Mouse (Mus musculus) heart, embryonic 11.5 days (tissue): ENCODE data around the gene Cela3b. TPM values are rescaled to one million over a fixed set of nuclear protein-coding genes. Genes with fewer than 3 reads are reported as not detected.

Experiments used
- ATAC-seq: fragments of 200-750 bp; cut with Nextera tagmentation; replicated peaks from 2 replicates; pipeline ENCODE4 v1.8.0; 2017; ENCODE audit warnings: moderate library complexity; ENCODE audit not compliant: insufficient number of reproducible peaks, low FRiP score, low TSS enrichment
- H3K27ac ChIP-seq: fragments of 300-500 bp; sonication (generic); 2 replicates; pipeline ENCODE4 v1.5.1; 2014; ENCODE audit warnings: mild to moderate bottlenecking, low read depth, low read length
- H3K27me3 ChIP-seq: fragments of 300-500 bp; sonication (generic); 2 replicates; pipeline ENCODE4 v1.6.1; 2014; ENCODE audit warnings: mild to moderate bottlenecking, low read length, mixed read lengths; ENCODE audit not compliant: control insufficient read depth, insufficient read depth
- H3K36me3 ChIP-seq: fragments of 300-500 bp; sonication (generic); 2 replicates; pipeline ENCODE4 v1.6.1; 2014; ENCODE audit warnings: mild to moderate bottlenecking, low read length, moderate library complexity, mixed read lengths; ENCODE audit not compliant: control insufficient read depth, insufficient read depth
- H3K4me1 ChIP-seq: fragments of 300-500 bp; sonication (generic); 2 replicates; pipeline ENCODE4 v1.6.1; 2014; ENCODE audit warnings: low read length; ENCODE audit not compliant: control insufficient read depth, insufficient read depth
- H3K4me2 ChIP-seq: fragments of 300-500 bp; sonication (generic); 2 replicates; pipeline ENCODE4 v1.6.1; 2014; ENCODE audit warnings: mild to moderate bottlenecking, moderate library complexity
- H3K4me3 ChIP-seq: fragments of 300-500 bp; sonication (generic); 2 replicates; pipeline ENCODE4 v1.5.1; 2014; ENCODE audit warnings: low read depth, low read length
- H3K9ac ChIP-seq: fragments of 300-500 bp; sonication (generic); 2 replicates; pipeline ENCODE4 v1.6.1; 2014; ENCODE audit warnings: mild to moderate bottlenecking, low read depth, low read length, moderate library complexity
- H3K9me3 ChIP-seq: fragments of 300-500 bp; sonication (generic); replicated peaks from 2 replicates; pipeline ENCODE4 v1.6.1; 2016; ENCODE audit warnings: low read length; ENCODE audit not compliant: control insufficient read depth
- WGBS: fragments of 180-500 bp; shearing (Covaris S2); extraction: QIAGEN DNeasy Blood & Tissue Kit; methylation state at CpG from one replicate; pipeline ENCODE4 v1.1.7; 2014; ENCODE audit not compliant: insufficient replicate concordance; 5-methylcytosine and 5-hydroxymethylcytosine counted together
- polyA plus RNA-seq: library from polyadenylated mRNA; unstranded; fragments of >200 nt; fragmentation: Nextera tagmentation; extraction: Ambion mirVana; gene quantifications from 2 replicates; pipeline ENCODE4 v1.2.1, GENCODE M21; 2014

Cela3b gene
- polyA plus RNA-seq = not detected in 2 replicates

DNA sequence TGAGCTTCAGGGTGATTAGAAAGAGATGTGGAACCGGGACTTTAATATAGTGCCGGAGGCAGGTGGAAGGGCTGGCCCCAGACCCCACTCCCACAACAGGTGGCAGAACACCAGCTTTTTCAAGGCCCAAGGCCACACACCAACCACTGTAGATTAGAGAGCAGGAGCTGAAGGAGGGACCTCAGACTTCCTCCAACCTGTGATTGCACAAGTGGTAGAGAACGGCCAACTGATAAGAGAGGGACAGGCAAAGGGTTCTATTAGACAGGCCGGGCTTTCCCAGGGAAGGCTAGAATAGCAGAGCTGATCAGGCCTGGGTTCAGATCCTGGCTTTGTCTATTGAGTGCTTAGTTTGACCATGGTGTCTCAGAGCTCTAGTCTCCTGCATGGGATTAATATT lies at the start of gene Cela3b:
TSS of gene Cela3b (minus strand) at position 39 of the 400 bp plus-strand sequence.
- Histone ChIP-seq H3K4me3 (no peak within 1 kb of the TSS), H3K27ac (no peak within 1 kb of the TSS), H3K27me3 (no peaks in the 10 kb centered on the region), H3K9me3 (no peaks in the 10 kb centered on the region), H3K4me2 (no peak within 1 kb of the TSS), H3K4me1 (no peaks in the 10 kb centered on the region), H3K9ac (no peak within 1 kb of the TSS), H3K36me3 (no peaks in the 10 kb centered on the region)
- ATAC-seq = no peak
- 60% methylated on average over 4 of the region's 4 CpGs for WGBS

DNA sequence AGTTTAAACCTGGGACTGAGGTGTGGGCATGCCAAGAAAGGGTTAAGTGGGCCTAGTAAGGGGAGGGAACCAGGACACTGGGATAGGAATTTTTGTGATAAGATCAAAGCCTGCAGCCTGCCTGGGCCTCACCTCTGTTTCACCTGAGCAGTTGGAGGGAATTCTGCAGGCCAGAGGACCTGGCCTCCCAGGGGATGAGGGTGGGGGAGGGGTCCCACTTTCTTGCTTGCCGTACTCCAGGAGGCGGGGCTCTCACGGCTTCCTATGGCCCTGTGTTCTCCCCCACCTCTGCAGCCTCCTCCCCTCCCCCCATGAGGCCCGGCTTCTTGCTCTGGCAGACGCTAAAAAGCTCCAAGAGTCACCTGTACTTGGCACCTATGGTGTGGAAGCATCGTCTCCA lies 49.4 kb upstream of the Cela3b start:
- no peaks in the 10 kb centered on the region; the same call in 1 of the 2 replicates for H3K36me3 ChIP-seq
- ATAC-seq = no peak
- H3K9me3 ChIP-seq = no peaks in the 10 kb centered on the region
- peak overlapping the region; percentile 73 for H3K27ac ChIP-seq
- H3K9ac ChIP-seq = no peak overlapping the region
- peak overlapping the region; percentile 46 for H3K4me2 ChIP-seq
- 4% methylated on average over 6 of the region's 6 CpGs for WGBS
- peaks cover 93% of the 10 kb centered on the region for H3K4me1 ChIP-seq
- no peaks in the 10 kb centered on the region for H3K27me3 ChIP-seq
- H3K4me3 ChIP-seq = no peak overlapping the region

DNA sequence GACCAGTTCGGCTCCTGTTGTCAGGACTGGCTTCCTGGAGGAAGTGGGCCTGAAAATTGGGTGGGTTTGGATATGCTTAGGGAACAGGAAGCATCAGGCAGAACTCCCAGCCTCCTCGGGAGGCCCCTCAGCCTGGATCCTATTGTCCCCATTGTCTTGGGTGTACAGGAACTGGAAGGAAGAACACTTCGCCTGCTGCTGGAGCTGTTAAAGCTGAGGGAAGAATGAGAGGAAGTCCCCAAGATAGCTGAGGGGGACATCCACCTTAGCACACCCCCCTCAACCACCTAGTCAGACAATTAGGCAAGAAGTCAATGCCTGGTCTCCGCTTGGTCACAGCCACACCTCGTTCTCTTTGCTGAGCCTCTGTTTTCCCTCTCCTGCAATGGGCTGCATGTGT lies 48.0 kb upstream of the Cela3b start:
- no peak overlapping the region for H3K4me3 ChIP-seq
- H3K9ac ChIP-seq = peak overlapping the region; percentile 48; the same call in 1 of the 2 replicates
- no peak for ATAC-seq
- H3K9me3 ChIP-seq = no peaks in the 10 kb centered on the region
- peaks cover 95% of the 10 kb centered on the region for H3K4me1 ChIP-seq
- H3K4me2 ChIP-seq = no peak overlapping the region
- H3K27me3 ChIP-seq = no peaks in the 10 kb centered on the region
- WGBS = 44% methylated on average over 5 of the region's 5 CpGs
- H3K27ac ChIP-seq = peak overlapping the region; percentile 73
- H3K36me3 ChIP-seq = no peaks in the 10 kb centered on the region; the same call in 1 of the 2 replicates

DNA sequence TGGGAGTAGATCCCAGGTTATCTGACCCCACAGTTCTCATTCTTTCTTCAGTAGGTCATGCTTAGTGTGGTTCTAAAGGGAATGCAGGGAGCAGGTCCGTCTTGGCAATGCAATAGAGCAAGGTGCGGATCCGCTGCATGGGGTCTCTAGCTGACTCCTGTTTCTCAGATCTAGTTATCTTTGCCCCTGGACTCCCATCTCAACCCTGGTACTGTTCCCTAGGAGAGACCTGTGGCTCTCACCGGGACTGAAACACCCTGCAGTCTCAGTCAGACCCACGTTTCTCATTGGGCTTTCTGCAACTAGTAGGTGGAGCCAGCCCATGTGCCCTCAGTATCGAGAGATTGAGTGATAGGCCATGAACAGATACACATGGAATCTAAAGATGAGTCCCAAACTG lies 47.3 kb upstream of the Cela3b start:
- H3K36me3 ChIP-seq = no peaks in the 10 kb centered on the region; the same call in 1 of the 2 replicates
- H3K4me2 ChIP-seq = no peak overlapping the region
- H3K9me3 ChIP-seq = no peaks in the 10 kb centered on the region
- H3K4me3 ChIP-seq = no peak overlapping the region
- peaks cover 100% of the 10 kb centered on the region for H3K4me1 ChIP-seq
- peak overlapping the region; percentile 73; the same call in 1 of the 2 replicates for H3K27ac ChIP-seq
- no peaks in the 10 kb centered on the region for H3K27me3 ChIP-seq
- peak overlapping the region; percentile 46 for H3K9ac ChIP-seq
- ATAC-seq = no peak
- 40% methylated on average over 6 of the region's 6 CpGs for whole genome bisulfite sequencing

DNA sequence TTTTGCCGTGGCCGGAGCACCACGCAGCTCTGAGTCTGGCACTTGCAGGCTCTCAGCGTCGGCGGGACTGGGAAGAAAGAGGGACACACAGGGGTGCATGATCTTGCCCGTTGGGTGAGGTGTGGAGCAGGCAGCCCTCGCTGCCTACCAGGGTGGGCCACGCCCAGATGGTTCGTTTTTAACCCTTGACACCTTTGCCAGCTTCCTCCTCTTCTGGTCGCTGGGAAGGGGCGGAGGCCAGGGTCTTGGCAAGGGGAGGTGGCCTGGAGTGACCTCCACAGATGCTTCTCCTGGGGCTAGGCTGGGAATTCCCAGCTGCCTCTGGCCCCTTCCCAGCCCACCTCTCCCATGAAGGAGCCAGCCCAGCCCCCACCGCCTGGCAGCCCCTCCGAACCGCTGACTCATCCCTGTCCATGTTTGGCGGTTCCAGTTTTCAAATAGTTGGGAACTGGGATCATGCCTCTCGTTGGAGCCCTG lies 46.5 kb upstream of the Cela3b start:
- Histone ChIP-seq H3K4me1 (peaks cover 99% of the 10 kb centered on the region), H3K4me2 (peak overlapping the region; percentile 56), H3K9me3 (no peaks in the 10 kb centered on the region), H3K27ac (peak overlapping the region; percentile 73), H3K27me3 (no peaks in the 10 kb centered on the region), H3K9ac (peak overlapping the region; percentile 46; the same call in 1 of the 2 replicates), H3K36me3 (no peaks in the 10 kb centered on the region; the same call in 1 of the 2 replicates), H3K4me3 (peak overlapping the region; percentile 18; the same call in 1 of the 2 replicates)
- ATAC-seq = no peak
- WGBS = 4% methylated on average over 17 of the region's 17 CpGs

DNA sequence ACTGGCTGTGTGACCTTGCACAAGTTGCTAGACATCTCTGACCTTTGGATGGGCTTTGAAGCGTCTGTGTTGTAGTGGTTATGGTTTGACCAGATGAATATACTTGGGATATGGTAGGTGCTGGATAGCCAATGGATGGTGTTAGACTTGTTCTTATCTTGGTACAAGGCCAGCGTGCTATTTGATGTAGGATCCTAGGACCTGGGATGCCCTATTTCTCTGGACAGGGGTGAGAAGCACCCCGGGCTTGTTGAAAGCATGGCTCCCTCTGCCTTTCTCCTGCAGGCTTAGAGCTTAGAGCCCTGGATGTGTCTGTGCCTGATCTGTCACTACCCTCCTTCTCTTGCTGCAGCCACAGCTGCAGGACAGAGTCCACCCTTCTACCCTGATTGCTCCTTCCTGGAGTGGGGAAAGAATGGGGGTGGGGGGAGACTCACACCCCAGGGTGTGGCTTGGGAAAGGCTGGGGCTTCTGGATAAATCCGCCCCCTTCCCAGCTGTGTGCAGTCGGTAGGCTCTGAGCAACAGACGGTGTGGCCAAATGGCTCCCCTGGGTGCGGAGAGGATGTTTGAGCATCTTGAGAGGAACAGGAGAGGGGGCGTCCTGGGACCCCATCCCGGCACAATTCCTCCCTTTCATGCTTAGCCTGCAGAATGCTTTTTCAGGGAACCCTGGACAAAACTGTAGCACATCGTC lies 45.9 kb upstream of the Cela3b start:
- no peak for ATAC-seq
- 14% methylated on average over 10 of the region's 10 CpGs for WGBS
- Histone ChIP-seq H3K27me3 (no peaks in the 10 kb centered on the region), H3K9me3 (no peaks in the 10 kb centered on the region), H3K27ac (peak overlapping the region; percentile 73), H3K4me2 (peak overlapping the region; percentile 56), H3K4me1 (peaks cover 98% of the 10 kb centered on the region), H3K4me3 (peak overlapping the region; percentile 18; the same call in 1 of the 2 replicates), H3K9ac (peak overlapping the region; percentile 46; the same call in 1 of the 2 replicates), H3K36me3 (no peaks in the 10 kb centered on the region; the same call in 1 of the 2 replicates)

DNA sequence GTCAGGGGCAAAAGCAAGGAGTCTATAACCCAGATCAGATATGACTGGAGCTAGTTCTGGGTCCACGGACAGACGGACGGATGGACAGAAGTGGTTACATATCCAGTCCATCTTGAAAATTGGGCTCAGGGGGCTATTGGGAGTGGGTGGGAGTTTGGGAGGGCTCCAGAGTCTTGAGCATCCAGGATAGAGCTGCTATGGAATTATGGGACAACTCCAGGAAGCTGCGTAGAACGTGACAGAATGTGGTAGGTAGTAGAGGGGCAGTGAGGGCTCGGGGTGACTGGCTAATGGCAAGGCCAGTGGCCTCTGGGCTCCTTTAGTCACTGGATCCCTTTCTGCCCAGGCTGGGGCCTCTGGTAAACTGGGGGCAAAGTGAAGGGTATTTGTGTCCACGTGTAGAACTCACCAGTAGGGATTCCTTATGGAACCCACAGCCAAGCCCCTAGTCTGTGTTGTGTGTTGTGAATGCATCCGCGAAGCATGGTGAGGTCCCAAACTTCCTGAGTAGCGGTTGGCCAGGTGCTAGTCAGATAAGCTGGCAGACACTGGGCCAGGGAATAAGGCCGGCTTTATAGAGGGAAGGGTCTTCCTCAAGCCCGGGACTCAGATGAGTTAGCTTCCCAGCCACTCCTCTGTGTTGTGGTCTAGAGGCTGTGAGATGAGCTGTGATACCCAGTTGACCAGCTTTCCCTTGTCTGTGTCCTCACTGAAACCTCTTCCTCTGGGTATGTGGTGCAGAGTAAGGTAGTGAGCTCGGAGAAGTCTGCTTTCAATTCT lies 45.1 kb upstream of the Cela3b start:
- H3K9ac ChIP-seq = 0 out of 2 replicates have a peak overlapping the region, but pooled peaks have one; percentile 0
- H3K4me2 ChIP-seq = peak overlapping the region; percentile 56
- peaks cover 98% of the 10 kb centered on the region for H3K4me1 ChIP-seq
- H3K9me3 ChIP-seq = no peaks in the 10 kb centered on the region
- no peak overlapping the region for H3K4me3 ChIP-seq
- ATAC-seq = no peak
- peak overlapping the region; percentile 73 for H3K27ac ChIP-seq
- no peaks in the 10 kb centered on the region; the same call in 1 of the 2 replicates for H3K36me3 ChIP-seq
- WGBS = 57% methylated on average over 13 of the region's 13 CpGs
- no peaks in the 10 kb centered on the region for H3K27me3 ChIP-seq

DNA sequence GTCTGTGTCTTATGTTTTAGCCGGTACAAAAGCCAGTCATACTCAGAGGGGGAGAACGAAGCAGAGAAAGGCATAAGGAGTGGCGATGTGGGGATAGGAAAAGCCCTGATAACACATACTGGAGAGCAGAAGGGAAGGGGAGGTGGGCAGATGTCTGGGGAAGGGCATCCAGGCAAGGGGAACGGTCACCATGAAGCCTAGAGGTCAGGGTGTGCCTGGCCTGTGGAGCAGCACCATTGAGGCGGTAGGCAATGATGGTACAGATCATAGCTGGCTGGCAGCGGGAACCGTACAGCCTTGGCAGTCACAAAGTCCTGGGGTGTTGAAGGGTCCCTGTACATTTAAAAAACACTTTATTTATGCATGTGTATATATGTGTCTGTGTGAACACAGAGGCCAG lies 44.4 kb upstream of the Cela3b start:
- WGBS = 58% methylated on average over 7 of the region's 7 CpGs
- H3K36me3 ChIP-seq = no peaks in the 10 kb centered on the region; the same call in 1 of the 2 replicates
- peaks cover 98% of the 10 kb centered on the region for H3K4me1 ChIP-seq
- peak overlapping the region; percentile 53 for H3K4me2 ChIP-seq
- no peak for ATAC-seq
- peak overlapping the region; percentile 88 for H3K27ac ChIP-seq
- peak overlapping the region; percentile 47; the same call in 1 of the 2 replicates for H3K9ac ChIP-seq
- H3K4me3 ChIP-seq = no peak overlapping the region
- H3K9me3 ChIP-seq = no peaks in the 10 kb centered on the region
- no peaks in the 10 kb centered on the region for H3K27me3 ChIP-seq
